Mouse (Mus musculus): ENCODE data around the gene Clcn7. TPM values are rescaled to one million over a fixed set of nuclear protein-coding genes. Genes with fewer than 3 reads are reported as not detected.

The Clcn7 gene
- 21.3 TPM for polyA plus RNA-seq (2015; fragmentation: Illumina TruSeq; extraction: RNeasy Lipid Tissue Mini Kit (QIAGEN cat#74804); ENCODE audit: insufficient read depth, low replicate concordance)

DNA sequence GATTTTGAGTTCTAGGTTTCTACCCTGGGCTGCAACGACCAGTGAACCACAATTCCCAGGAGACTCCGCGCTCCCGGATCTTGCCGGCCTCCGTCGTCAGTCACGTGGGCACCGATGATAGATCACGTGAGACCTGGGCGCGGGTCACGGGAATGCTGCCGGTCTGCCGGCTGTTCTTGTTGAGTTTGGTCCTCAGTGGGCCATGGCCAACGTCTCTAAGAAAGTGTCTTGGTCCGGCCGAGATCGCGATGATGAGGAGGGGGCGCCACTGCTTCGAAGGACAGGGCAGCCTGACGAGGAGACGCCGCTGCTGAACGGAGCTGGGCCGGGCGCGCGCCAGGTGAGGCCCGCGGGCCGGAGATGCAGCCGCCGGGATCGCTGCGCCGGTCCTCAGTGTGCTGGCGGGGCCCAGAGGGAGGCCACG is at the start of gene Clcn7:
Gene Clcn7, plus strand, starts transcription at position 117 of the 424 bp plus-strand sequence.

GRCm38 (mm10) chr17:25083444-25083931 is 49.7 kb upstream of the Clcn7 start, which contains the start of gene Tmem204:
Gene Tmem204 (minus strand): TSS chr17:25083591.

DNA sequence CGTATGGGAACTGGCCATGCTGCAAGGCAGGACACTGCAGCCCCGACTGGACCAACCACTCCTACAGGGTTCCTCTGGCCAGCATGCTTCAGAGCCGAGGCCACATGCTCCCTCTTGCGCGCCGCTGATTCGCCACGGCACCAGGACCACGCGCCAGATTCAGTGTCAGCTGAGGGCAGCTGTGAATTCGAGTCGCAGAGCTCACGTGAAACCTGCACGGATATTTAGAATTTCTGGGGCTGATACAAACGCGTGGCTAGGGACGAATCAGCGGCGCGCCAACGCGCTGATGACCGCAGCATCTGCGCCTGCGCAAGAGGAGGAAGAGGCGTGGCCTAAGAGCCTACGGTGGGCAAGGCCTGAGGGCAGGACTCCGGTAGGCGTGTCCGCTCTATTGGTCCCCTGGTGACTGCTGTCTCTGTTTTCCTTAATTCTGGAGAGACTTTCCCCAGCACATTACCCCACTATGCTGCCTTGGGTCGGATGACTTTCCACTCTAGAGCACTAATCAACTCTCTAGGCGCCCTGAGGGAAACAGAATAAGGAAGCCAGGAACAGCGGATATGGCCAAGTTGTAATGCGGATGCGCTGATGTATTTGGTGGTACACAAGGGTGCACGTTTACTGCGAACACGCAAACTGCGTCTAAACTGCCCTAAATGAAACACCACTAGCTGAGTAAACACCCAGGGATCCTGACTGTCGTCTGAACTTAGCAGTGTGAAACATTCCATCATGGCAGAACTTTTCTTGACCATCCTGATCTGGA is 17.3 kb upstream of the Clcn7 start, which contains the start of gene Telo2:
Gene Telo2, minus strand, starts transcription at position 304 of the 769 bp plus-strand sequence.

GRCm38 (mm10) chr17:25120406-25120805 is 12.8 kb upstream of the Clcn7 start, which contains the start of gene Ptx4:
Gene Ptx4 (plus strand): TSS chr17:25120760.

GRCm38 (mm10) chr17:25162161-25162560 is 29.0 kb downstream of the Clcn7 start, which contains the start of gene Ccdc154:
Gene Ccdc154 (plus strand): TSS chr17:25162461.

GRCm38 (mm10) chr17:25175411-25175810 is 42.2 kb downstream of the Clcn7 start, which contains the start of gene Gm38655:
Gene Gm38655 (minus strand): TSS chr17:25175471.

GRCm38 (mm10) chr17:25184129-25184691 is 51.0 kb downstream of the Clcn7 start, which contains the start of gene BC003965:
Gene BC003965 (plus strand): TSS chr17:25184554.

GRCm38 (mm10) chr17:25188150-25189031 is 55.2 kb downstream of the Clcn7 start, which contains the start of gene Unkl:
Gene Unkl (plus strand): TSS chr17:25188397.

Other genes starting within 250 kb of the Clcn7 start
- 30.4 TPM for gene Nubp2, start 247.0 kb upstream of the Clcn7 start, polyA plus RNA-seq (2015; fragmentation: Illumina TruSeq; extraction: RNeasy Lipid Tissue Mini Kit (QIAGEN cat#74804); ENCODE audit: insufficient read depth, low replicate concordance)
- 12.0 TPM for gene Spsb3, start 246.7 kb upstream of the Clcn7 start, polyA plus RNA-seq (2015; fragmentation: Illumina TruSeq; extraction: RNeasy Lipid Tissue Mini Kit (QIAGEN cat#74804); ENCODE audit: insufficient read depth, low replicate concordance)
- gene Eme2, start 238.3 kb upstream of the Clcn7 start, polyA plus RNA-seq (2015; fragmentation: Illumina TruSeq; extraction: RNeasy Lipid Tissue Mini Kit (QIAGEN cat#74804); ENCODE audit: insufficient read depth, low replicate concordance) = 12.4 TPM
- gene Mrps34, start 238.3 kb upstream of the Clcn7 start, polyA plus RNA-seq (2015; fragmentation: Illumina TruSeq; extraction: RNeasy Lipid Tissue Mini Kit (QIAGEN cat#74804); ENCODE audit: insufficient read depth, low replicate concordance) = 18.6 TPM
- gene Nme3, start 236.9 kb upstream of the Clcn7 start, polyA plus RNA-seq (2015; fragmentation: Illumina TruSeq; extraction: RNeasy Lipid Tissue Mini Kit (QIAGEN cat#74804); ENCODE audit: insufficient read depth, low replicate concordance) = 14.5 TPM
- 68.1 TPM for gene Mapk8ip3, start 196.4 kb upstream of the Clcn7 start, polyA plus RNA-seq (2015; fragmentation: Illumina TruSeq; extraction: RNeasy Lipid Tissue Mini Kit (QIAGEN cat#74804); ENCODE audit: insufficient read depth, low replicate concordance)
- gene Jpt2, start 172.7 kb upstream of the Clcn7 start, polyA plus RNA-seq (2015; fragmentation: Illumina TruSeq; extraction: RNeasy Lipid Tissue Mini Kit (QIAGEN cat#74804); ENCODE audit: insufficient read depth, low replicate concordance) = 50.0 TPM
- gene Cramp1l, start 117.6 kb upstream of the Clcn7 start, polyA plus RNA-seq (2015; fragmentation: Illumina TruSeq; extraction: RNeasy Lipid Tissue Mini Kit (QIAGEN cat#74804); ENCODE audit: insufficient read depth, low replicate concordance) = 25.7 TPM
- gene Ift140, start 117.3 kb upstream of the Clcn7 start, polyA plus RNA-seq (2015; fragmentation: Illumina TruSeq; extraction: RNeasy Lipid Tissue Mini Kit (QIAGEN cat#74804); ENCODE audit: insufficient read depth, low replicate concordance) = 42.9 TPM
- gene Tmem204, start 49.8 kb upstream of the Clcn7 start, polyA plus RNA-seq (2015; fragmentation: Illumina TruSeq; extraction: RNeasy Lipid Tissue Mini Kit (QIAGEN cat#74804); ENCODE audit: insufficient read depth, low replicate concordance) = 19.4 TPM
- 20.8 TPM for gene Telo2, start 17.4 kb upstream of the Clcn7 start, polyA plus RNA-seq (2015; fragmentation: Illumina TruSeq; extraction: RNeasy Lipid Tissue Mini Kit (QIAGEN cat#74804); ENCODE audit: insufficient read depth, low replicate concordance)
- gene Ptx4, start 12.6 kb upstream of the Clcn7 start, polyA plus RNA-seq (2015; fragmentation: Illumina TruSeq; extraction: RNeasy Lipid Tissue Mini Kit (QIAGEN cat#74804); ENCODE audit: insufficient read depth, low replicate concordance) = not detected
- gene Ccdc154, start 29.1 kb downstream of the Clcn7 start, polyA plus RNA-seq (2015; fragmentation: Illumina TruSeq; extraction: RNeasy Lipid Tissue Mini Kit (QIAGEN cat#74804); ENCODE audit: insufficient read depth, low replicate concordance) = not detected
- gene Gm38655, start 42.1 kb downstream of the Clcn7 start, polyA plus RNA-seq (2015; fragmentation: Illumina TruSeq; extraction: RNeasy Lipid Tissue Mini Kit (QIAGEN cat#74804); ENCODE audit: insufficient read depth, low replicate concordance) = not detected
- gene BC003965, start 51.2 kb downstream of the Clcn7 start, polyA plus RNA-seq (2015; fragmentation: Illumina TruSeq; extraction: RNeasy Lipid Tissue Mini Kit (QIAGEN cat#74804); ENCODE audit: insufficient read depth, low replicate concordance) = 15.8 TPM
- 23.8 TPM for gene Unkl, start 55.0 kb downstream of the Clcn7 start, polyA plus RNA-seq (2015; fragmentation: Illumina TruSeq; extraction: RNeasy Lipid Tissue Mini Kit (QIAGEN cat#74804); ENCODE audit: insufficient read depth, low replicate concordance)
- 26.3 TPM for gene Gnptg, start 106.7 kb downstream of the Clcn7 start, polyA plus RNA-seq (2015; fragmentation: Illumina TruSeq; extraction: RNeasy Lipid Tissue Mini Kit (QIAGEN cat#74804); ENCODE audit: insufficient read depth, low replicate concordance)
- gene Tsr3, start 106.8 kb downstream of the Clcn7 start, polyA plus RNA-seq (2015; fragmentation: Illumina TruSeq; extraction: RNeasy Lipid Tissue Mini Kit (QIAGEN cat#74804); ENCODE audit: insufficient read depth, low replicate concordance) = 13.5 TPM
- gene Baiap3, start 123.0 kb downstream of the Clcn7 start, polyA plus RNA-seq (2015; fragmentation: Illumina TruSeq; extraction: RNeasy Lipid Tissue Mini Kit (QIAGEN cat#74804); ENCODE audit: insufficient read depth, low replicate concordance) = 4.9 TPM
- gene Ube2i, start 141.2 kb downstream of the Clcn7 start, polyA plus RNA-seq (2015; fragmentation: Illumina TruSeq; extraction: RNeasy Lipid Tissue Mini Kit (QIAGEN cat#74804); ENCODE audit: insufficient read depth, low replicate concordance) = 482 TPM
- 0.19 TPM for gene Prss34, start 165.0 kb downstream of the Clcn7 start, polyA plus RNA-seq (2015; fragmentation: Illumina TruSeq; extraction: RNeasy Lipid Tissue Mini Kit (QIAGEN cat#74804); ENCODE audit: insufficient read depth, low replicate concordance)
- gene Prss28, start 175.3 kb downstream of the Clcn7 start, polyA plus RNA-seq (2015; fragmentation: Illumina TruSeq; extraction: RNeasy Lipid Tissue Mini Kit (QIAGEN cat#74804); ENCODE audit: insufficient read depth, low replicate concordance) = not detected
- not detected for gene Prss29, start 185.3 kb downstream of the Clcn7 start, polyA plus RNA-seq (2015; fragmentation: Illumina TruSeq; extraction: RNeasy Lipid Tissue Mini Kit (QIAGEN cat#74804); ENCODE audit: insufficient read depth, low replicate concordance)
- not detected for gene Tpsab1, start 212.2 kb downstream of the Clcn7 start, polyA plus RNA-seq (2015; fragmentation: Illumina TruSeq; extraction: RNeasy Lipid Tissue Mini Kit (QIAGEN cat#74804); ENCODE audit: insufficient read depth, low replicate concordance)
- 0.61 TPM for gene Tpsb2, start 232.9 kb downstream of the Clcn7 start, polyA plus RNA-seq (2015; fragmentation: Illumina TruSeq; extraction: RNeasy Lipid Tissue Mini Kit (QIAGEN cat#74804); ENCODE audit: insufficient read depth, low replicate concordance)
- not detected for gene Tpsg1, start 235.9 kb downstream of the Clcn7 start, polyA plus RNA-seq (2015; fragmentation: Illumina TruSeq; extraction: RNeasy Lipid Tissue Mini Kit (QIAGEN cat#74804); ENCODE audit: insufficient read depth, low replicate concordance)